Mouse (Mus musculus) gastrocnemius, postnatal 4 days (tissue): ENCODE measurements at regions not wholly inside any gene's neighbourhood (a gene's known extent, or its start where the extent isn't known, plus 50 kb on each side); places are given as distances from the start of the nearest gene placed in this dataset.

Experiments used
- DNase-seq, 2 experiments: peaks; one replicate each; pipeline ENCODE4 v3.0.0; 2021 to 2022; ENCODE audit warnings: low spot score in 2 of 2, mixed read lengths in 2 of 2

- no peak for DNase-seq
Measured at GRCm38 (mm10) chr1:71953292-71953691, 258.8 kb downstream of the Mreg start.

- no peak for DNase-seq
Measured at GRCm38 (mm10) chr1:71949549-71949948, 262.6 kb downstream of the Mreg start.

GRCm38 (mm10) chr1:71948686-71949085 is 263.4 kb downstream of the Mreg start:
- DNase-seq: no peak

- DNase-seq: no peak
Measured at GRCm38 (mm10) chr1:71947506-71947905, 264.6 kb downstream of the Mreg start.

GRCm38 (mm10) chr1:71946911-71947310 is 265.2 kb downstream of the Mreg start:
- no peak for DNase-seq

GRCm38 (mm10) chr1:71945070-71945469 is 267.0 kb downstream of the Mreg start:
- DNase-seq: no peak

GRCm38 (mm10) chr1:71944531-71944930 is 267.6 kb downstream of the Mreg start:
- DNase-seq: no peak

GRCm38 (mm10) chr1:71942145-71942544 is 270.0 kb downstream of the Mreg start:
- no peak for DNase-seq

- DNase-seq: no peak
Measured at GRCm38 (mm10) chr1:71941688-71942087, 270.4 kb downstream of the Mreg start.

GRCm38 (mm10) chr1:71940900-71941299 is 271.2 kb downstream of the Mreg start:
- no peak for DNase-seq

GRCm38 (mm10) chr1:71938323-71939007 is 273.6 kb downstream of the Mreg start:
- DNase-seq: no peak

GRCm38 (mm10) chr1:71937922-71938321 is 274.2 kb downstream of the Mreg start:
- no peak for DNase-seq

GRCm38 (mm10) chr1:71937168-71937567 is 274.9 kb downstream of the Mreg start:
- no peak for DNase-seq

- DNase-seq: no peak
Measured at GRCm38 (mm10) chr1:71936501-71937129, 275.5 kb downstream of the Mreg start.

- no peak for DNase-seq
Measured at GRCm38 (mm10) chr1:71925501-71925900, 272.5 kb upstream of the Fn1 start.

GRCm38 (mm10) chr1:71924884-71925283 is 271.9 kb upstream of the Fn1 start:
- no peak for DNase-seq

GRCm38 (mm10) chr1:71923731-71924130 is 270.7 kb upstream of the Fn1 start:
- no peak for DNase-seq

- no peak for DNase-seq
Measured at GRCm38 (mm10) chr1:71921456-71921855, 268.5 kb upstream of the Fn1 start.

- DNase-seq: no peak
Measured at GRCm38 (mm10) chr1:71919891-71920290, 266.9 kb upstream of the Fn1 start.

- DNase-seq: no peak
Measured at GRCm38 (mm10) chr1:71917021-71917420, 264.0 kb upstream of the Fn1 start.

- no peak for DNase-seq
Measured at GRCm38 (mm10) chr1:71914439-71914838, 261.4 kb upstream of the Fn1 start.

- DNase-seq: no peak
Measured at GRCm38 (mm10) chr1:71913221-71913620, 260.2 kb upstream of the Fn1 start.

GRCm38 (mm10) chr1:71912441-71912840 is 259.4 kb upstream of the Fn1 start:
- no peak for DNase-seq
